Mouse (Mus musculus) limb, embryonic 15.5 days (tissue): ENCODE data around the gene Eif4ebp2. TPM values are rescaled to one million over a fixed set of nuclear protein-coding genes. Genes with fewer than 3 reads are reported as not detected.
A peak's percentile ranks its signal among the peaks of the same experiment; 100 is the strongest.

Experiments used
- ATAC-seq: fragments of 200-750 bp; cut with Nextera tagmentation; 2 replicates; pipeline ENCODE4 v1.8.0; 2017; ENCODE audit warnings: low read depth, moderate TSS enrichment; ENCODE audit not compliant: insufficient number of reproducible peaks, low FRiP score, low TSS enrichment
- H3K27ac ChIP-seq: fragments of 300-500 bp; sonication (generic); 2 replicates; pipeline ENCODE4 v1.5.1; 2015; ENCODE audit warnings: moderate library complexity, mild to moderate bottlenecking, inconsistent platforms
- H3K27me3 ChIP-seq: fragments of 300-500 bp; sonication (generic); 2 replicates; pipeline ENCODE4 v1.6.1; 2015; ENCODE audit warnings: inconsistent platforms
- H3K36me3 ChIP-seq: fragments of 300-500 bp; sonication (generic); 2 replicates; pipeline ENCODE4 v1.6.1; 2015; ENCODE audit warnings: inconsistent platforms
- H3K4me1 ChIP-seq: fragments of 300-500 bp; sonication (generic); 2 replicates; pipeline ENCODE4 v1.6.1; 2015; ENCODE audit warnings: inconsistent platforms
- H3K4me2 ChIP-seq: fragments of 300-500 bp; sonication (generic); 2 replicates; pipeline ENCODE4 v1.6.1; 2015; ENCODE audit warnings: mild to moderate bottlenecking, inconsistent platforms
- H3K4me3 ChIP-seq: fragments of 300-500 bp; sonication (generic); 2 replicates; pipeline ENCODE4 v1.5.1; 2015; ENCODE audit warnings: mild to moderate bottlenecking, inconsistent platforms
- H3K9ac ChIP-seq: fragments of 300-500 bp; sonication (generic); 2 replicates; pipeline ENCODE4 v1.6.1; 2015; ENCODE audit warnings: inconsistent platforms
- H3K9me3 ChIP-seq: fragments of 300-500 bp; sonication (generic); 2 replicates; pipeline ENCODE4 v1.6.1; 2016; ENCODE audit warnings: inconsistent platforms
- WGBS: fragments of 180-500 bp; shearing (Covaris S2); methylation state at CpG from one replicate; pipeline ENCODE4 v1.1.7; 2015; 5-methylcytosine and 5-hydroxymethylcytosine counted together
- polyA plus RNA-seq: library from polyadenylated mRNA; unstranded; fragments of >200 nt; fragmentation: Nextera tagmentation; extraction: Ambion mirVana; gene quantifications from 2 replicates; pipeline ENCODE4 v1.2.1, GENCODE M21; 2015

Eif4ebp2 gene
- polyA plus RNA-seq: 64.5 and 68.5 TPM in 2 replicates

GRCm38 (mm10) chr10:61452645-61453044 is at the start of gene Eif4ebp2:
Gene Eif4ebp2, minus strand, starts transcription at chr10:61452661.
- peak; percentile 99 for ATAC-seq
- Histone ChIP-seq H3K36me3 (peaks cover 10% of the 10 kb centered on the region; the same call in 1 of the 2 replicates), H3K27ac (peak within 1 kb of the TSS; percentile 85), H3K4me3 (peak within 1 kb of the TSS; percentile 100), H3K27me3 (no peaks in the 10 kb centered on the region), H3K4me2 (peak within 1 kb of the TSS; percentile 68), H3K9me3 (no peaks in the 10 kb centered on the region), H3K4me1 (peaks cover 31% of the 10 kb centered on the region), H3K9ac (peak within 1 kb of the TSS; percentile 92)
- WGBS: 0% methylated on average over 34 of the region's 36 CpGs

DNA sequence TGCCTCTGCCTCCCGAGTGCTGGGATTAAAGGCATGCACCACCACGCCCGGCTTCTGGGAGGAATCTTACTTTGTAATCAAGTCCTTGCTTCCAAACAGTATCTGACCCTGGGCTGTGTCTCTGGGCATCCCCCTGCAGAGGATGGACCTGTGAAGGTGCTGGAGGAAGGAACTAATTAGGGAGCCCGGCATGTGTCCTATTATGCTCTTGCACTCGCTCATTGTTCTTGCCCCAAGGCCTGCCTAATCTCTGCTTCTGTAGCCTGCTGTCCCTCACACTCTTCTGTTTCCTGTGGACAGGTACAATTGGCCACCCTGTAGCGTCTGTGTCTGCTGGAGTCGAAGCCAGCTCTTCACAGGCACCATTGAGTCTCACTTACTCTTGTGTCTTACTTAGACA is 48.3 kb upstream of the Eif4ebp2 start:
- Histone ChIP-seq H3K4me1 (peaks cover 12% of the 10 kb centered on the region), H3K36me3 (no peaks in the 10 kb centered on the region), H3K27me3 (no peaks in the 10 kb centered on the region), H3K4me3 (no peak overlapping the region), H3K9ac (no peak overlapping the region), H3K9me3 (no peaks in the 10 kb centered on the region), H3K4me2 (no peak overlapping the region), H3K27ac (no peak overlapping the region)
- no peak for ATAC-seq
- WGBS: 75% methylated on average over 7 of the region's 7 CpGs

GRCm38 (mm10) chr10:61499505-61500466 is 47.3 kb upstream of the Eif4ebp2 start:
- H3K4me1 ChIP-seq: peaks cover 21% of the 10 kb centered on the region
- no peaks in the 10 kb centered on the region for H3K36me3 ChIP-seq
- no peak overlapping the region for H3K9ac ChIP-seq
- H3K4me2 ChIP-seq: no peak overlapping the region
- no peaks in the 10 kb centered on the region for H3K27me3 ChIP-seq
- H3K9me3 ChIP-seq: no peaks in the 10 kb centered on the region
- H3K4me3 ChIP-seq: no peak overlapping the region
- no peak for ATAC-seq
- 60% methylated on average over 20 of the region's 20 CpGs for WGBS
- no peak overlapping the region for H3K27ac ChIP-seq

DNA sequence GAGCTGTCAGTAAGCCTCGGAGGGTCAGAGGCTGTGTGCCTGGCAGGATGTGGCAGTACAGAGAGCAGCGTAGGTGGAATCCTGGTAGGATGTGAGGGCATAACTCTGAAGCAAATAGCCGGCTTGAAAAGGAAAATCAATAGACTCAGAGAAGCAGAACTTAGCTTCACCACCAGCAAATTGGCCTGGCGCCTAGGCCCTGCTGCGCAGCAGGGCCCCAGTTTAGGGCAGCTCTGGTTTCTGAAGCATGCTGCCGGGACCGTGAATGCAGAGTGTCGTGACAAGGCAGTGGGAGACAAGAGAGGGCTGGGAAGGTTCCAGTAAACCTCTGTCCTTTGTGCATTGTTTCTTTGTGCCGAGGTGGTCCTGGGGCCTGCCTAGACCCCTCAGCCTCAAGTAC is 43.8 kb upstream of the Eif4ebp2 start:
- ATAC-seq: no peak; the same call in 1 of the 2 replicates
- peak overlapping the region; percentile 51 for H3K27ac ChIP-seq
- no peak overlapping the region for H3K4me3 ChIP-seq
- no peak overlapping the region for H3K4me2 ChIP-seq
- H3K36me3 ChIP-seq: no peaks in the 10 kb centered on the region
- H3K9me3 ChIP-seq: no peaks in the 10 kb centered on the region
- WGBS: 36% methylated on average over 9 of the region's 9 CpGs
- no peak overlapping the region for H3K9ac ChIP-seq
- H3K27me3 ChIP-seq: no peaks in the 10 kb centered on the region
- peaks cover 28% of the 10 kb centered on the region for H3K4me1 ChIP-seq

- H3K4me2 ChIP-seq: no peak overlapping the region
- peak overlapping the region; percentile 51 for H3K27ac ChIP-seq
- H3K27me3 ChIP-seq: no peaks in the 10 kb centered on the region
- no peak overlapping the region for H3K9ac ChIP-seq
- peaks cover 28% of the 10 kb centered on the region for H3K4me1 ChIP-seq
- 20% methylated on average over 4 of the region's 4 CpGs for WGBS
- ATAC-seq: no peak
- no peaks in the 10 kb centered on the region for H3K36me3 ChIP-seq
- no peak overlapping the region for H3K4me3 ChIP-seq
- H3K9me3 ChIP-seq: no peaks in the 10 kb centered on the region
Observed at GRCm38 (mm10) chr10:61495461-61495860, 43.0 kb upstream of the Eif4ebp2 start.

GRCm38 (mm10) chr10:61492040-61492439 is 39.6 kb upstream of the Eif4ebp2 start:
- no peaks in the 10 kb centered on the region for H3K27me3 ChIP-seq
- H3K9ac ChIP-seq: no peak overlapping the region
- no peak overlapping the region for H3K4me3 ChIP-seq
- H3K36me3 ChIP-seq: no peaks in the 10 kb centered on the region
- H3K4me2 ChIP-seq: no peak overlapping the region
- H3K27ac ChIP-seq: no peak overlapping the region
- 9% methylated on average over 11 of the region's 11 CpGs for WGBS
- H3K4me1 ChIP-seq: peaks cover 28% of the 10 kb centered on the region
- no peaks in the 10 kb centered on the region for H3K9me3 ChIP-seq
- no peak; the same call in 1 of the 2 replicates for ATAC-seq

GRCm38 (mm10) chr10:61491573-61491972 is 39.1 kb upstream of the Eif4ebp2 start:
- Histone ChIP-seq H3K27me3 (no peaks in the 10 kb centered on the region), H3K9me3 (no peaks in the 10 kb centered on the region), H3K4me1 (peaks cover 24% of the 10 kb centered on the region), H3K27ac (no peak overlapping the region), H3K9ac (no peak overlapping the region), H3K4me2 (no peak overlapping the region), H3K36me3 (no peaks in the 10 kb centered on the region), H3K4me3 (no peak overlapping the region)
- 41% methylated on average over 8 of the region's 8 CpGs for WGBS
- no peak for ATAC-seq

GRCm38 (mm10) chr10:61488522-61489110 is 36.2 kb upstream of the Eif4ebp2 start:
- Histone ChIP-seq H3K9me3 (no peaks in the 10 kb centered on the region), H3K4me2 (no peak overlapping the region), H3K4me3 (no peak overlapping the region), H3K9ac (no peak overlapping the region), H3K27me3 (no peaks in the 10 kb centered on the region), H3K36me3 (no peaks in the 10 kb centered on the region), H3K27ac (no peak overlapping the region), H3K4me1 (peaks cover 5% of the 10 kb centered on the region; the same call in 1 of the 2 replicates)
- ATAC-seq: no peak
- WGBS: 84% methylated on average over 6 of the region's 6 CpGs

GRCm38 (mm10) chr10:61486551-61487339 is 34.3 kb upstream of the Eif4ebp2 start:
- H3K27me3 ChIP-seq: no peaks in the 10 kb centered on the region
- WGBS: 85% methylated on average over 8 of the region's 8 CpGs
- no peak for ATAC-seq
- H3K27ac ChIP-seq: no peak overlapping the region
- no peak overlapping the region for H3K4me3 ChIP-seq
- no peak overlapping the region for H3K4me2 ChIP-seq
- H3K9me3 ChIP-seq: no peaks in the 10 kb centered on the region
- H3K4me1 ChIP-seq: no peaks in the 10 kb centered on the region
- no peaks in the 10 kb centered on the region for H3K36me3 ChIP-seq
- no peak overlapping the region for H3K9ac ChIP-seq

- no peak overlapping the region for H3K4me2 ChIP-seq
- H3K9me3 ChIP-seq: no peaks in the 10 kb centered on the region
- ATAC-seq: no peak
- no peak overlapping the region for H3K27ac ChIP-seq
- no peaks in the 10 kb centered on the region for H3K36me3 ChIP-seq
- H3K4me3 ChIP-seq: no peak overlapping the region
- H3K4me1 ChIP-seq: no peaks in the 10 kb centered on the region
- H3K27me3 ChIP-seq: no peaks in the 10 kb centered on the region
- H3K9ac ChIP-seq: no peak overlapping the region
- WGBS: 79% methylated on average over 11 of the region's 11 CpGs
Observed at GRCm38 (mm10) chr10:61484801-61485200, 32.3 kb upstream of the Eif4ebp2 start.

- Histone ChIP-seq H3K9ac (no peak overlapping the region), H3K9me3 (no peaks in the 10 kb centered on the region), H3K36me3 (no peaks in the 10 kb centered on the region), H3K4me2 (no peak overlapping the region), H3K27ac (no peak overlapping the region), H3K4me1 (no peaks in the 10 kb centered on the region), H3K4me3 (no peak overlapping the region), H3K27me3 (no peaks in the 10 kb centered on the region)
- ATAC-seq: no peak
- 92% methylated on average over 7 of the region's 7 CpGs for WGBS
Observed at GRCm38 (mm10) chr10:61482771-61483170, 30.3 kb upstream of the Eif4ebp2 start.
